Mouse (Mus musculus) forebrain, postnatal 0 days (tissue): ENCODE data around the gene Il22ra2. TPM values are rescaled to one million over a fixed set of nuclear protein-coding genes. Genes with fewer than 3 reads are reported as not detected.
"Not testable (repeated sequence)": the region's sequence is repeated elsewhere in the genome, so short reads cannot be mapped to it uniquely, and the experiment has no call there.

Source experiments
- ATAC-seq: fragments of 200-750 bp; cut with Nextera tagmentation; 2 replicates; pipeline ENCODE4 v1.8.0; 2017; ENCODE audit warnings: mild to moderate bottlenecking, moderate library complexity
- DNase-seq: peaks from one replicate; pipeline ENCODE4 v3.0.0-alpha.2; 2015
- H3K27ac ChIP-seq: fragments of 300-500 bp; sonication (generic); 2 replicates; pipeline ENCODE4 v1.5.1; 2014; ENCODE audit warnings: low read depth, mild to moderate bottlenecking, antibody characterized with exemption, low read length, moderate library complexity, mixed read lengths
- H3K27me3 ChIP-seq: fragments of 300-500 bp; sonication (generic); 2 replicates; pipeline ENCODE4 v1.6.1; 2014; ENCODE audit warnings: mild to moderate bottlenecking, low read length, mixed read lengths; ENCODE audit not compliant: insufficient read depth
- H3K36me3 ChIP-seq: fragments of 300-500 bp; sonication (generic); 2 replicates; pipeline ENCODE4 v1.6.1; 2014; ENCODE audit warnings: mild to moderate bottlenecking, moderate library complexity; ENCODE audit not compliant: insufficient read depth
- H3K4me1 ChIP-seq: fragments of 300-500 bp; sonication (generic); 2 replicates; pipeline ENCODE4 v1.6.1; 2014; ENCODE audit warnings: antibody characterized with exemption; ENCODE audit not compliant: insufficient read depth
- H3K4me2 ChIP-seq: fragments of 300-500 bp; sonication (generic); 2 replicates; pipeline ENCODE4 v1.6.1; 2014; ENCODE audit warnings: low read depth, mild to moderate bottlenecking, moderate library complexity
- H3K4me3 ChIP-seq: fragments of 300-500 bp; sonication (generic); 2 replicates; pipeline ENCODE4 v1.5.1; 2014; ENCODE audit warnings: low read depth, low read length, mixed read lengths
- H3K9ac ChIP-seq: fragments of 300-500 bp; sonication (generic); 2 replicates; pipeline ENCODE4 v1.6.1; 2014; ENCODE audit warnings: mild to moderate bottlenecking
- H3K9me3 ChIP-seq: fragments of 300-500 bp; sonication (generic); 2 replicates; pipeline ENCODE4 v1.6.1; 2016; ENCODE audit warnings: low read length
- CTCF ChIP-seq: sonication (generic); IDR thresholded peaks from 2 replicates; pipeline ENCODE4 v1.5.1; 2016; ENCODE audit warnings: antibody characterized with exemption, control low read depth, low read depth
- WGBS: fragments of 180-500 bp; shearing (Covaris S2); extraction: QIAGEN DNeasy Blood & Tissue Kit; methylation state at CpG from one replicate; pipeline ENCODE4 v1.1.7; 2014; 5-methylcytosine and 5-hydroxymethylcytosine counted together
- polyA plus RNA-seq: library from polyadenylated mRNA; unstranded; fragments of >200 nt; fragmentation: Nextera tagmentation; extraction: Ambion mirVana; gene quantifications from 2 replicates; pipeline ENCODE4 v1.2.1, GENCODE M21; 2015
- total RNA-seq: library from RNA; depleted of rRNA; stranded (reverse); fragments of >200 nt; gene quantifications from 2 replicates; pipeline ENCODE4 v1.2.3, GENCODE M21; 2014

Il22ra2 gene
- total and polyA plus RNA-seq, 2 experiments from 2014 or later, result not detected

GRCm38 (mm10) chr10:19599331-19600092, 22.3 kb upstream of the Il22ra2 start:
- Histone ChIP-seq H3K4me1 (no peaks in the 10 kb centered on the region), H3K27me3 (no peaks in the 10 kb centered on the region), H3K4me3 (no peak overlapping the region), H3K36me3 (peaks cover 6% of the 10 kb centered on the region; the same call in 1 of the 2 replicates), H3K4me2 (no peak overlapping the region), H3K27ac (no peak overlapping the region), H3K9me3 (no peaks in the 10 kb centered on the region), H3K9ac (no peak overlapping the region)
- 37% methylated on average over 6 of the region's 6 CpGs for WGBS
- no peak for TF ChIP-seq CTCF
- no peak for ATAC-seq
- no peak for DNase-seq

- Histone ChIP-seq H3K36me3 (peaks cover 6% of the 10 kb centered on the region; the same call in 1 of the 2 replicates), H3K4me2 (no peak overlapping the region), H3K27ac (no peak overlapping the region), H3K9ac (no peak overlapping the region), H3K9me3 (no peaks in the 10 kb centered on the region), H3K27me3 (no peaks in the 10 kb centered on the region), H3K4me3 (no peak overlapping the region), H3K4me1 (no peaks in the 10 kb centered on the region)
- no peak for TF ChIP-seq CTCF
- DNase-seq (no peak), ATAC-seq (no peak)
- 30% methylated on average over 3 of the region's 3 CpGs for WGBS
Observed at GRCm38 (mm10) chr10:19600093-19600420, 21.7 kb upstream of the Il22ra2 start.

- not testable (repeated sequence) for H3K9me3 ChIP-seq, H3K4me3 ChIP-seq, H3K27ac ChIP-seq, H3K36me3 ChIP-seq, DNase-seq, H3K4me2 ChIP-seq, H3K27me3 ChIP-seq, H3K4me1 ChIP-seq, H3K9ac ChIP-seq, ATAC-seq
- TF ChIP-seq CTCF, result peak; percentile 49
- 29% methylated on average over 1 of the region's 1 CpGs for WGBS
Observed at GRCm38 (mm10) chr10:19601502-19601901, 20.3 kb upstream of the Il22ra2 start.

- no peaks in the 10 kb centered on the region for H3K9me3 ChIP-seq
- DNase-seq (no peak), ATAC-seq (no peak)
- no peak for TF ChIP-seq CTCF
- H3K4me3 ChIP-seq, result no peak overlapping the region
- no peaks in the 10 kb centered on the region for H3K27me3 ChIP-seq
- no peak overlapping the region for H3K9ac ChIP-seq
- H3K36me3 ChIP-seq, result peaks cover 6% of the 10 kb centered on the region; the same call in 1 of the 2 replicates
- 84% methylated on average over 6 of the region's 6 CpGs for WGBS
- no peak overlapping the region for H3K4me2 ChIP-seq
- H3K27ac ChIP-seq, result no peak overlapping the region
- no peaks in the 10 kb centered on the region for H3K4me1 ChIP-seq
Observed at GRCm38 (mm10) chr10:19603231-19603630, 18.6 kb upstream of the Il22ra2 start.

GRCm38 (mm10) chr10:19609125-19609524, 12.7 kb upstream of the Il22ra2 start:
- Histone ChIP-seq H3K4me1 (no peaks in the 10 kb centered on the region), H3K27ac (no peak overlapping the region), H3K36me3 (no peaks in the 10 kb centered on the region), H3K4me3 (no peak overlapping the region), H3K4me2 (no peak overlapping the region), H3K27me3 (no peaks in the 10 kb centered on the region), H3K9ac (no peak overlapping the region), H3K9me3 (no peaks in the 10 kb centered on the region)
- DNase-seq (no peak), ATAC-seq (peak; percentile 8; the same call in 1 of the 2 replicates)
- WGBS, result 48% methylated on average over 14 of the region's 14 CpGs
- no peak for TF ChIP-seq CTCF

- no peaks in the 10 kb centered on the region for H3K36me3 ChIP-seq
- DNase-seq, result no peak
- H3K27ac ChIP-seq, result no peak overlapping the region
- H3K4me3 ChIP-seq, result no peak overlapping the region
- no peaks in the 10 kb centered on the region for H3K27me3 ChIP-seq
- H3K4me1 ChIP-seq, result no peaks in the 10 kb centered on the region
- H3K9ac ChIP-seq, result no peak overlapping the region
- no peak for ATAC-seq
- 42% methylated on average over 2 of the region's 2 CpGs for WGBS
- no peaks in the 10 kb centered on the region for H3K9me3 ChIP-seq
- H3K4me2 ChIP-seq, result no peak overlapping the region
- no peak for TF ChIP-seq CTCF
Observed at GRCm38 (mm10) chr10:19611616-19612015, 10.2 kb upstream of the Il22ra2 start.

- peak; percentile 45 for ATAC-seq
Observed at GRCm38 (mm10) chr10:19613111-19613753, 8.6 kb upstream of the Il22ra2 start.

More at GRCm38 (mm10) chr10:19613111-19613753, 8.6 kb upstream of the Il22ra2 start:
- Histone ChIP-seq H3K4me2 (no peak overlapping the region), H3K9me3 (no peaks in the 10 kb centered on the region), H3K27me3 (no peaks in the 10 kb centered on the region), H3K4me1 (no peaks in the 10 kb centered on the region), H3K4me3 (no peak overlapping the region), H3K9ac (no peak overlapping the region), H3K27ac (no peak overlapping the region), H3K36me3 (no peaks in the 10 kb centered on the region)
- TF ChIP-seq CTCF, result no peak
- 60% methylated on average over 7 of the region's 7 CpGs for WGBS
- DNase-seq, result no peak
